Mouse (Mus musculus) Patski (cell line): ENCODE results near the gene Gas2l3. TPM values are rescaled to one million over a fixed set of nuclear protein-coding genes. Genes with fewer than 3 reads are reported as not detected.

Experiments used
- ATAC-seq: fragments of 100-300 bp; one replicate; pipeline ENCODE4 v1.8.0; 2021
- CTCF ChIA-PET: fragments of 350-600 bp; sonication (Branson Sonifier 250); formaldehyde crosslinking; loops from one replicate; lab custom pipeline; 2022; ENCODE audit warnings: inconsistent platforms; lab: Charles Lee
- POLR2A ChIA-PET: fragments of 350-600 bp; sonication (Branson Sonifier 250); formaldehyde crosslinking; loops from one replicate; lab custom pipeline; 2022; ENCODE audit warnings: antibody characterized with exemption, inconsistent platforms; lab: Charles Lee
- DNase-seq: peaks from one replicate; pipeline ENCODE4 v3.0.0-alpha.2; 2011; ENCODE audit warnings: low read depth, low spot score
- H3K27me3 ChIP-seq: fragments of 371-371 bp; one replicate; pipeline ENCODE4 v1.5.1; 2021
- CTCF ChIP-seq: fragments of 100-300 bp; IDR thresholded peaks from one replicate; pipeline ENCODE4 v1.5.1; 2021
- in situ Hi-C: fragments of 300-500 bp; cut with MboI; formaldehyde crosslinking; loops from 3 replicates; pipeline ENCODE4 v1.11.1; 2018; ENCODE audit warnings: low pct_unique_long_range_greater_than_20kb, mixed read lengths
- polyA plus RNA-seq: library from polyadenylated mRNA; unstranded; gene quantifications from one replicate; pipeline ENCODE4 v1.2.3, GENCODE M21; 2021

Gene Gas2l3
- polyA plus RNA-seq, 1 experiment from 2014 or later = 8.6 TPM

- no peaks in the 10 kb centered on the region for H3K27me3 ChIP-seq
- DNase-seq (no peak), ATAC-seq (no peak)
- in situ Hi-C loops = no loop called here
- ChIA-PET POLR2A (no interaction called here), CTCF (interaction anchor here (1.0 to 1.9 kb wide), 3 partner anchors 11 to 79 kb away, joined by 3 to 8 read pairs (median 3); no protein-coding TSS in a partner anchor)
- no peak for TF ChIP-seq CTCF
These were observed 6.6 kb upstream of the Gas2l3 start for GRCm38 (mm10) chr10:89450411-89450810.

GRCm38 (mm10) chr10:89444381-89444780 is 614 bp upstream of the Gas2l3 start:
- POLR2A ChIA-PET = no interaction called here
- no peak for TF ChIP-seq CTCF
- CTCF ChIA-PET = interaction anchor here (2.4 kb wide), 1 partner anchor 17 kb away, joined by 6 read pairs; no protein-coding TSS in a partner anchor

GRCm38 (mm10) chr10:89443115-89443622 is 598 bp downstream of the Gas2l3 start:
- DNase-seq = no peak
- TF ChIP-seq CTCF = no peak
- ChIA-PET POLR2A (interaction anchor here (0.6 kb wide), 1 partner anchor 9 kb away, joined by 6 read pairs; no protein-coding TSS in a partner anchor), CTCF (interaction anchor here (1.1 kb wide), 1 partner anchor 187 kb away, joined by 3 read pairs; no protein-coding TSS in a partner anchor)
- H3K27me3 ChIP-seq = no peaks in the 10 kb centered on the region
- peak; percentile 53 for ATAC-seq
- in situ Hi-C loops = no loop called here

More at GRCm38 (mm10) chr10:89444381-89444780, 614 bp upstream of the Gas2l3 start:
- H3K27me3 ChIP-seq = no peaks in the 10 kb centered on the region
- in situ Hi-C loops = no loop called here
- no peak for ATAC-seq
- DNase-seq = no peak

- ATAC-seq = peak; percentile 7
- H3K27me3 ChIP-seq = no peaks in the 10 kb centered on the region
- ChIA-PET POLR2A (no interaction called here), CTCF (interaction anchor here (1.0 to 1.1 kb wide), 2 partner anchors 24 to 187 kb away, joined by 3 read pairs; no protein-coding TSS in a partner anchor)
- TF ChIP-seq CTCF = no peak
- in situ Hi-C loops = no loop called here
- DNase-seq = no peak
These were observed 1.1 kb downstream of the Gas2l3 start for GRCm38 (mm10) chr10:89442640-89443039.

- in situ Hi-C loops = no loop called here
- TF ChIP-seq CTCF = no peak
- no peaks in the 10 kb centered on the region for H3K27me3 ChIP-seq
- ChIA-PET POLR2A (no interaction called here), CTCF (interaction anchor here (1.0 to 1.1 kb wide), 2 partner anchors 23 to 188 kb away, joined by 3 read pairs; no protein-coding TSS in a partner anchor)
- DNase-seq (no peak), ATAC-seq (no peak)
These were observed 1.8 kb downstream of the Gas2l3 start for GRCm38 (mm10) chr10:89441961-89442360.

GRCm38 (mm10) chr10:89439380-89439779 is 4.4 kb downstream of the Gas2l3 start:
- no peak for ATAC-seq
- DNase-seq = no peak
- CTCF ChIA-PET = no interaction called here
- POLR2A ChIA-PET = no interaction called here
- in situ Hi-C loops = no loop called here
- H3K27me3 ChIP-seq = no peaks in the 10 kb centered on the region
- no peak for TF ChIP-seq CTCF

- POLR2A ChIA-PET = no interaction called here
- CTCF ChIA-PET = no interaction called here
- TF ChIP-seq CTCF = no peak
- no peaks in the 10 kb centered on the region for H3K27me3 ChIP-seq
- in situ Hi-C loops = no loop called here
- no peak for DNase-seq
- ATAC-seq = no peak
These were observed 5.8 kb downstream of the Gas2l3 start for GRCm38 (mm10) chr10:89437996-89438395.

GRCm38 (mm10) chr10:89437472-89437871 is 6.3 kb downstream of the Gas2l3 start:
- CTCF ChIA-PET = no interaction called here
- TF ChIP-seq CTCF = no peak
- DNase-seq = no peak
- no peak for ATAC-seq
- H3K27me3 ChIP-seq = no peaks in the 10 kb centered on the region
- POLR2A ChIA-PET = no interaction called here
- in situ Hi-C loops = no loop called here

- DNase-seq (no peak), ATAC-seq (no peak)
- no peaks in the 10 kb centered on the region for H3K27me3 ChIP-seq
- in situ Hi-C loops = no loop called here
- ChIA-PET CTCF (no interaction called here), POLR2A (no interaction called here)
- TF ChIP-seq CTCF = no peak
These were observed 7.8 kb downstream of the Gas2l3 start for GRCm38 (mm10) chr10:89435920-89436319.

GRCm38 (mm10) chr10:89435413-89435812 is 8.4 kb downstream of the Gas2l3 start:
- CTCF ChIA-PET = interaction anchor here (1.4 kb wide), 1 partner anchor 16 kb away, joined by 3 read pairs; no protein-coding TSS in a partner anchor
- TF ChIP-seq CTCF = no peak
- in situ Hi-C loops = no loop called here
- H3K27me3 ChIP-seq = no peaks in the 10 kb centered on the region
- no peak for ATAC-seq
- POLR2A ChIA-PET = interaction anchor here (0.6 kb wide), 1 partner anchor 53 kb away, joined by 5 read pairs; no protein-coding TSS in a partner anchor
- no peak for DNase-seq

- DNase-seq = no peak
- no peak for TF ChIP-seq CTCF
- in situ Hi-C loops = no loop called here
- no peaks in the 10 kb centered on the region for H3K27me3 ChIP-seq
- CTCF ChIA-PET = interaction anchor here (1.4 kb wide), 1 partner anchor 16 kb away, joined by 3 read pairs; no protein-coding TSS in a partner anchor
- no peak for ATAC-seq
- POLR2A ChIA-PET = interaction anchor here (0.6 kb wide), 2 partner anchors 8 to 52 kb away, joined by 3 to 5 read pairs; no protein-coding TSS in a partner anchor
These were observed 9.1 kb downstream of the Gas2l3 start for GRCm38 (mm10) chr10:89434509-89435210.
